Mouse (Mus musculus): ENCODE measurements around the gene Tdp1.

- TF ChIP-seq POLR2A (IDR thresholded peaks at IDR 0.05; ENCODE audit: borderline replicate concordance, extremely low read depth, insufficient read depth, insufficient read length, poor library complexity, severe bottlenecking) = no peak
- no peak for TF ChIP-seq CTCF (IDR thresholded peaks at IDR 0.05; ENCODE audit: borderline replicate concordance, extremely low read depth, insufficient read depth, insufficient read length)
Observed at GRCm38 (mm10) chr12:99859391-99860100, 24.8 kb upstream of the Tdp1 start.

All from brain, embryonic 14.5 days (tissue).